Mouse (Mus musculus) midbrain, embryonic 10.5 days (tissue): Measurements from ENCODE around the gene Armh3. TPM values are rescaled to one million over a fixed set of nuclear protein-coding genes. Genes with fewer than 3 reads are reported as not detected.
A peak's percentile ranks its signal among the peaks of the same experiment; 100 is the strongest.

Source experiments
- DNase-seq: peaks from one replicate; pipeline ENCODE4 v3.0.0-alpha.2; 2017; ENCODE audit warnings: low spot score
- H3K27ac ChIP-seq: fragments of 300-500 bp; sonication (generic); replicated peaks from 2 replicates; pipeline ENCODE4 v1.5.1; 2016; ENCODE audit warnings: mild to moderate bottlenecking
- H3K27me3 ChIP-seq: fragments of 300-500 bp; sonication (generic); 2 replicates; pipeline ENCODE4 v1.6.1; 2016; ENCODE audit warnings: low read depth, mild to moderate bottlenecking; ENCODE audit not compliant: poor library complexity, severe bottlenecking
- H3K36me3 ChIP-seq: fragments of 300-500 bp; sonication (generic); 2 replicates; pipeline ENCODE4 v1.6.1; 2016; ENCODE audit warnings: mild to moderate bottlenecking, moderate library complexity
- H3K4me1 ChIP-seq: fragments of 300-500 bp; sonication (generic); 2 replicates; pipeline ENCODE4 v1.6.1; 2016
- H3K4me3 ChIP-seq: fragments of 300-500 bp; sonication (generic); 2 replicates; pipeline ENCODE4 v1.5.1; 2016; ENCODE audit warnings: mild to moderate bottlenecking, moderate library complexity
- H3K9me3 ChIP-seq: fragments of 300-500 bp; sonication (generic); replicated peaks from 2 replicates; pipeline ENCODE4 v1.6.1; 2016; ENCODE audit warnings: mild to moderate bottlenecking
- WGBS: fragments of 180-500 bp; shearing (Covaris S2); methylation state at CpG from one replicate; pipeline ENCODE4 v1.1.7; 2016; 5-methylcytosine and 5-hydroxymethylcytosine counted together
- polyA plus RNA-seq: library from polyadenylated mRNA; unstranded; fragments of >200 nt; fragmentation: Nextera tagmentation; extraction: Ambion mirVana; gene quantifications from 2 replicates; pipeline ENCODE4 v1.2.1, GENCODE M21; 2016

The Armh3 gene
- polyA plus RNA-seq, 1 experiment from 2014 or later: 16.7 TPM

DNA sequence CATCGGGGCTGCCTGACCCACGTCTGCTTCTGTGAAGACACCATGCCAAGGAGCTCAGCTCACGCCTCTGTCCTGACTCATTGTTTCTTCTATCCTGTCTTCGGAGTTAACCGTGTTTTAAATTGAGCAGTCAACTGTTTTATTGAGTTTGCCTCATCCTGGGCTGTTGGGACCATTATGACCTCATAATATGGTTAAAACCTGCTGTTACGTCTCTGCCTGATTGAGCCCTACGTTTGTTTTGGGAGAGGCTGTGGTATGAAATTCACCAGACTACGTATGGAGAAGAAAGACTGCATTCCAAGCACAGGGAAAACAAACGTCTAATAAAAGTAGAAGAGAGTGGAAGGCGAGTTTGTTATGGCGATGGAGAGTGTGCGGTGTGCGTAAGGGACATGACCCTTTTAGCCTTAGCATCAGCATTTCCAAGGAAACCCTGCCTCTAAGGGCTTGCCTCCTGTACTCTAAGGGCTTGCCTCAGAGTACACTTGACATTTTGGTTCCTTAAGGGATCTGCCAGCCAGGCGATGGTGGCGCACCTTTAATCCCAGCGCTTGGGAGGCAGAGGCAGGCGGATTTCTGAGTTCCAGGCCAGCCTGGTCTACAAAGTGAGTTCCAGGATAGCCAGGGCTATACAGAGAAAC lies 214.2 kb downstream of the Armh3 start:
- H3K27ac ChIP-seq: peak overlapping the region; percentile 99
- peak overlapping the region; percentile 100 for H3K4me3 ChIP-seq
- H3K9me3 ChIP-seq: no peaks in the 10 kb centered on the region
- DNase-seq: no peak
- peaks cover 35% of the 10 kb centered on the region for H3K4me1 ChIP-seq
- H3K27me3 ChIP-seq: no peaks in the 10 kb centered on the region
- H3K36me3 ChIP-seq: peaks cover 21% of the 10 kb centered on the region
- 36% methylated on average over 17 of the region's 17 CpGs for WGBS

DNA sequence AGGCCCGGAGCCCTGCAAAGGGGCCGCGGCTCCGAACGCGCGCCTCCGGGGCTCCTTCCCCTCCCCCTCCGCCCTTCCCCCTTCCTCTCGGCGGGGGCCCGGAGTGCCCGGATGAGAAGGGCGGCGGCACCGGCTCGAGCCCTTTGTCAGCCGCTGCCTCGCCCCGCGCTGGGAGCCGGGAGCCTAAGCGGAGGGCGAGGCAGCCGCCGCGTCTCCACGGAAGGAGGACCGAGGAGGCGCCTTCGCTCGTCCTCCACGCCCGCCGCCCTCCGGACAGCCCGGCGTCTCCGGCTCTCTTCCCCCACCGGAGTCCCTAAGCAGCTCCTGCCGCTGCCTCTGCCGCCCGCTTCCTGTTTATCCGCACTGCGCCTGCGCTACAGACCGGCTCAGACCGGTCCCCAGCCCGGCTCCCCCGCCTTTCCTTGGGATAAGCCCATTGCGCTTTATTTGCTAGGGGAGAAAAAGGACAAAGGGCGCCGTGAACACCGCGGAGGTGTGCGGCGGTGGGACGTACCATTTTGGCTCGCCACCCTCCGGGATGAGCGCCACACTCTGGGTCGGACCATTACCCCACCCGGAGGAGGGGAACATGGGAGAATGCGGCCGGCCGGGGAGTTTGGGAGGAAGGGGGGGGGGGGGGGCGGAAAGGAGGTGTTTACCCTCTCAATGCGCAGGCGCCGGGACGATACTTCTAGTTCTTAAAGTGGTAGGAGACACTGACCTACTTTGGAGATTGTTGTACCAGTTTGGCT lies 214.9 kb downstream of the Armh3 start, which contains the start of gene Mgea5:
Gene Mgea5 (minus strand): TSS at position 657 of the 752 bp plus-strand sequence.
- Histone ChIP-seq H3K36me3 (peaks cover 28% of the 10 kb centered on the region), H3K4me1 (peaks cover 35% of the 10 kb centered on the region), H3K9me3 (no peaks in the 10 kb centered on the region), H3K27me3 (no peaks in the 10 kb centered on the region), H3K4me3 (peak within 1 kb of the TSS; percentile 100), H3K27ac (peak within 1 kb of the TSS; percentile 99)
- under 1% methylated on average over 62 of the region's 71 CpGs for WGBS
- peak; percentile 99 for DNase-seq

DNA sequence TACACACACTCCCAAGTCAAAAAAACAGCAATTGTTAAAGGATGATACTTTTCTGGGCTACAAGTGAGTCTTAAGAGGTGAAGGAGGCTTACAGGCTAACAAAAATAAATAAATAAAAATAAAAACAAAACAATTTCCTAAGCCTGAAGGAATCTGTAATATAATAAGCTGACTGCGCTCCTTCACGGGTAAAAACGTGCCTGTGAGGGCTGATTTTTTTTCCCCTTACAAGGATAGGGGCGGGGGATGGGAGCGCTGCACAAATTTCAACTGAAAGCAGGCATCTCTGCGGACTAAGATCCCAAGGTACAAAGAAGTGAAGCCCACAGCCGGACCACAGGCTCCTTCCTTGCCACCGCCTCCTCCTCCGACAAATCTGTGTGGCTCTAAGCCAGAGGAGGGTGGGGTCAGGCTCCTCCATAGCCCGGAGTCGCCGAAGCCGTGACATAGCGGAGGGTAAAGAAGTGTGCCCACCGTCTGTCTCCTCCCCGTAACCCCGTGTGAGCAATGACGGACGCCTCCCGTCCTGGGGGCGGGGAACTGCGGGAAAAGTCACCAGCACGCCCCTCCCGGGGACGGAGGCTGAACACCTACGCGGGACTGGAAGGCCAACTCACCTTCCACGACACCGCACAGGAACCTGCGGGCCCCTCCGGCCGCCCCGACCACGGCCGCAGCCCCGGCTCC lies 215.8 kb downstream of the Armh3 start:
- DNase-seq: peak; percentile 74
- under 1% methylated on average over 36 of the region's 36 CpGs for WGBS
- H3K9me3 ChIP-seq: no peaks in the 10 kb centered on the region
- peak overlapping the region; percentile 99 for H3K27ac ChIP-seq
- no peaks in the 10 kb centered on the region for H3K27me3 ChIP-seq
- H3K4me1 ChIP-seq: peaks cover 35% of the 10 kb centered on the region
- peaks cover 37% of the 10 kb centered on the region for H3K36me3 ChIP-seq
- peak overlapping the region; percentile 100 for H3K4me3 ChIP-seq

GRCm38 (mm10) chr19:45781676-45782075 lies 216.6 kb downstream of the Armh3 start:
- Histone ChIP-seq H3K4me3 (peak overlapping the region; percentile 100), H3K4me1 (peaks cover 35% of the 10 kb centered on the region), H3K27me3 (no peaks in the 10 kb centered on the region), H3K36me3 (peaks cover 44% of the 10 kb centered on the region), H3K9me3 (no peaks in the 10 kb centered on the region), H3K27ac (no peak overlapping the region)
- no peak for DNase-seq
- WGBS: 70% methylated on average over 8 of the region's 8 CpGs

DNA sequence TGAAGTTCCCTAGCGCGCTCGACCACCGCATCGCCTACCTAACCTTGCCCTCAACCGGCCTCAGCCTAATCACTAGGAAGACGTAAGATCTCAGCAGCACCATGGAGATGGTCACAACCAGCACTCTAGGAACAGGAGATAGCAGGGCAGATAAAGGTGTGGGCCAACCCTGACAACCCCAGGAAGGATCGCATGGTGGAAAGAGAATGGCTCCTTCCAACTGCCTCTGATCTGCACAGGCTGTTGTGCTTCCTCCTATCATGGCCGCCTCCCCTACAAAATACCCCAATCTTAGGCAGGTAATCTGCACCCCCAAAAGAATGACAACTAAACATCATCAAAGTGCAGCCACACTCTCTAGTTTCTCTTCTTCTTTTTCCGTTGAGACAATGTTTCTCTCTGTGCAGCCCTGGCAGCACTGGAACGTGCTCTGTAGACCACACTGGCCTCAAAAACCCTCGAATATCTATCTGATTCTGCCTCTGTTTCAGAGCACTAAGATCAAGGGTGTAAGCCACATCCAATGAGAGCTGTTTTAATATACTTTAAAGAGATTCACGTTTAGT lies 217.9 kb downstream of the Armh3 start:
- H3K27me3 ChIP-seq: no peaks in the 10 kb centered on the region
- no peaks in the 10 kb centered on the region for H3K9me3 ChIP-seq
- 92% methylated on average over 13 of the region's 13 CpGs for WGBS
- H3K4me3 ChIP-seq: peak overlapping the region; percentile 100; the same call in 1 of the 2 replicates
- H3K27ac ChIP-seq: no peak overlapping the region
- no peak for DNase-seq
- H3K36me3 ChIP-seq: peaks cover 57% of the 10 kb centered on the region
- H3K4me1 ChIP-seq: peaks cover 35% of the 10 kb centered on the region

DNA sequence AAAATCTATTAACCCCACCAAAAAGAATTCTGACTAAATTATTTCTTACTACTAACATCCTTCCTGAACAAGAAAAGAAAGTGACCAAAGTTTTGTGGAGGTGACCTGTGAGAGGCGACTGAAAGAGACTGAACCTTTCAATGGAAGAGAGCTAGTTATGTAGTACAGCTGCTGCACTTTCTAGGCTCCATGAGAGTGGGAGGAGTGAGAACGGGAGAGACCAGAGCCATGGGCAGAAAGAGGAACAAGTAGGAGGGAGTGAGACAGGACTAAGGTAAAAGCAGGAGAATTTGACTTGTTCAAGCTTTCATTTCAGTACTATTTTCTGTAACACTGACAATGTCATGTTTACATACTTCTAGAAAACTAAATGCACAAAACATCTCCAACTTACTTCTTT lies 222.8 kb downstream of the Armh3 start:
- WGBS: 82% methylated on average over 2 of the region's 2 CpGs
- Histone ChIP-seq H3K9me3 (no peaks in the 10 kb centered on the region), H3K27me3 (no peaks in the 10 kb centered on the region), H3K4me1 (peaks cover 9% of the 10 kb centered on the region), H3K36me3 (peaks cover 100% of the 10 kb centered on the region), H3K4me3 (no peak overlapping the region), H3K27ac (no peak overlapping the region)
- DNase-seq: no peak

DNA sequence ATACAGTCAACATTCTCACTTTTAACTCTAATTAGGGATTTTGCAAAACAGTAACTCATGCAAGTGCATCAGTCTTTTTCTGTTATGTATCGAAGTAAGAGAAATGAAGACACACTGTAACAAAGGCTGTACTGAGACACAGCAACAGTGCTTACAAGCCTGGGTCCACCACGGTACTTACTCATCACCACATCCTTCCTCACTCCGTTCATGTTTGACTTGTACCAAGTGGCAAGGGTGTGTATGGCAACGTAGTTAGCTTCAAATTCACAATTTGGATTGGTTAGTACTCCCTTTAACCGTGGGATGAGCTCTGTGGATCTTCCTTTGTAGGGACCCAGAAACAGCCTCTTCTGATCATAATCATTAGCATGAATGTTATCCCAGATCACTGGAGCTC lies 226.8 kb downstream of the Armh3 start:
- Histone ChIP-seq H3K9me3 (no peaks in the 10 kb centered on the region), H3K27ac (no peak overlapping the region), H3K36me3 (peaks cover 100% of the 10 kb centered on the region), H3K4me3 (no peak overlapping the region), H3K27me3 (no peaks in the 10 kb centered on the region), H3K4me1 (no peaks in the 10 kb centered on the region)
- WGBS: 94% methylated on average over 5 of the region's 5 CpGs
- DNase-seq: no peak

Other genes with a start within 250 kb of the Armh3 start
- gene Npm3, start 248.9 kb downstream of the Armh3 start, polyA plus RNA-seq: 7.5 and 9.4 TPM in 2 replicates
- 60.8 and 67.5 TPM in 2 replicates for gene Mgea5, start 214.7 kb downstream of the Armh3 start, polyA plus RNA-seq
- gene Kcnip2, start 182.4 kb downstream of the Armh3 start, polyA plus RNA-seq: 0.53 and 0.89 TPM in 2 replicates
- gene Hps6, start 5.0 kb upstream of the Armh3 start, polyA plus RNA-seq: 4.3 and 4.7 TPM in 2 replicates
- 41.8 and 45.9 TPM in 2 replicates for gene Pprc1, start 46.4 kb upstream of the Armh3 start, polyA plus RNA-seq
- gene Ldb1, start 46.7 kb upstream of the Armh3 start, polyA plus RNA-seq: 79.0 and 79.2 TPM in 2 replicates
- gene Nolc1, start 77.4 kb upstream of the Armh3 start, polyA plus RNA-seq: 128 and 141 TPM in 2 replicates
- gene Elovl3, start 133.4 kb upstream of the Armh3 start, polyA plus RNA-seq: not detected in 2 replicates
- gene Pitx3, start 149.8 kb upstream of the Armh3 start, polyA plus RNA-seq: 0.17 and 0.43 TPM in 2 replicates
- 43.8 and 48.8 TPM in 2 replicates for gene Gbf1, start 154.0 kb upstream of the Armh3 start, polyA plus RNA-seq